Mouse (Mus musculus) WW6 (cell line): ENCODE data around the gene Hist1h2bn.
"Not testable (repeated sequence)": the region's sequence is repeated elsewhere in the genome, so short reads cannot be mapped to it uniquely, and the experiment has no call there.

Source experiments
- DNase-seq: peaks from one replicate; pipeline ENCODE4 v3.0.0-alpha.2; 2013; ENCODE audit warnings: low read depth, low spot score

The Hist1h2bn gene

DNA sequence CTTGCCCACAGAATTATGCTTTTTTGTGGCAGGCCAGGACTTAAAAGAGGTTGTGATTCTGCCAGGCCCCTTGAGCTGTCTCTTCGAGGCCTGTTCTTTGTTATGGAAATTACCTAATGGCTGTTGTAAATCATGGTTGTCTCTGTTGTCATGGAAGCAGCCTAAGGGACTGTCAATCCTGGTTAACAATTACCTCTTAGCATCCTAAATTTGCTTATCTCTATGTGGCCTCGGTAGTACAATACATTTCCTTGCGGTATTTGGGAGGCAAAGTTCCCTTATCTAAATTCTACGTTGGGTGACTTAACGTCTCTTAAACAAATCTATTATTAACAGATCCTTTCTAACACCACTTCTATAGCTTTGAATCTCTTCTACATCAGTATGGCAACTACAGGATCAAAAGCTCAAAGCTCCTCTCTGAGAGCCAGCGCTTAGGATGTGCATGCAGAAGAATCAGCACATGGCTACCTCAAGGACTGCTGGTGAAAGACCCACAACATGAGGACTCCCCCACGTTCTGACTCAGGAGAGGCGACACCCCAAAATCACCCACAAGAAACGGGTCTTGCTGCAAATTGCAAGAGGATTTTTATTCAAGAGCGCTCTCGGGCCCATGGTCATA is 25.9 kb upstream of the Hist1h2bn start:
- no peak for DNase-seq

DNA sequence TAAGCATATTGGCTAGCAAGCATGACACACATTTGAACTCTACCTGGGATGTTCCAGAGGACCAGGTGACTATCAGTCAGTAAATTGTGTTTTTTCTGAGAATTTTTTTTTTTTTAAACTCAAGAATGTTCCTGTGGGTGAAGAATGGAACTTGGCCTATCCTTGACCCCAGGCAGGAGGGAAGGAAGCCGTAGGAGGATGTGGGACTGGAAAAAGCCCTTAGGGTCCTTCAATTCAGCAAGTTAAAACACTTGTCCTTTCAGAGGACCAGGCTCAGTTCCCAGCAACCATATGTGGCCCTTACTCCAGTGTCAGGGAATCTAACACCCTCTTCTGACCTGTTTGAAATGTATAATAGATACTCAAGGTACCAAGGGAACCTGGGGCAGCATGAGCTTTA is 24.4 kb upstream of the Hist1h2bn start:
- no peak for DNase-seq

DNA sequence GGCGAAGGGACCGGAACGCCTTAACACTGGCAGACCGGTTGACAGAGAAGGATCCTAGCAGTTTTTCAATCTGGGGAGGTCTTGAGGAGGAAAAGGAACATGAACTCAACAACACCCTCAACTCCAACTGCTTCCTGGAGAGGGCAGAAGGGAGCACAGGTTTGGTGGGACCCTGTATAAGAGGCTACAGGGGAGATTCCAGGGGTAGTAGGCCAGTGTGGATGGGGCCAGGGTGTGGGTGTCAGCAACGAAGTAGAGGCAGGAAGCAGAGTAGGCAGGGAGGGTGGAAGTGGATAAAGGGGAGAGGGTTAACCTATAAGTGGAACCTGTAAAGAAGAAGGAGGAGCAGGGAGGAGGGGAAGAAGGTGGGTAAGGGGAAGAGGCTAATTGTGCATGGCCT is 20.5 kb upstream of the Hist1h2bn start:
- no peak for DNase-seq

DNA sequence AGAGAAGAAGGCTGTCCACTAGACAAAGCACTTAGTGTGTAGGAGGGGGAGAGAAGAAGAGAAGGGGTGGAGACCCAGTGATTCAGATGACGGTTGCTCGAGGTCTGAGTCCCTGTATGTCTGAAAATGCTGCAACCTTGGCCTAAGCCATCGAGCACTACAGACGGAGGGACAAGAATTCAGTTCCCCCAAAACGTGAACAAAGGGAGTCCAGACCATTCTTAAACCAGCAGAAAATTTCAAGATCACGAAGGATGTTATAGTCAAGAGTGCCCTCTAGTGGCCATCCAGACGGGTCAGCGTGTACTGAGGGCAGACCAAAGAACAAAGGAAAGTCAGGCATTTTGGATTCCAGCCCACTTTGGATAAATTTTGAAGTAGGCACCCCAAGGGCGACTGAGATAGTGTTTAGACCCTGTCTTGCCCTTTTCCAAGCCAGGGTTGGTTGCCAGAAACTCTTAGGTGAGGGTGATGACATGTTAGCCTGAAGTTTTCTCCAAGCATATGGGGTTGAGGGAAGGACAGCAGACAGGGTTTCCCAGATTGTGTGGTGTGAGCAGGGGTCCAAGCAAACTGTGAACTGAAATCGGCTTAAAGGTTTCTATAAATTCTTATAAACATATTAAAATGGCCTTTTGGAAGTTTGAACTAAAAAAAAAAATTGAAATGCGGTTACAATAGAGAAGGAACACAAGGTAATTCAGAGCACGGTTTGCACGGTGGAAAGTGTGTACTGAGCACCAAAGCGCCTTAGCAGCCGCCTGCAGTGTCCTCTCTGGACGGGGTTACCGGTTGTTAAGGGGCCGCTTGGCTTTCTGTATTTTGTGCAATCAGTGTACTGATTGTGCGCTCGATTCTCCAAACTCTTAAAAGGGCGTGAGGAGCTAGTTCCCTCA is 19.7 kb upstream of the Hist1h2bn start:
- no peak for DNase-seq

DNA sequence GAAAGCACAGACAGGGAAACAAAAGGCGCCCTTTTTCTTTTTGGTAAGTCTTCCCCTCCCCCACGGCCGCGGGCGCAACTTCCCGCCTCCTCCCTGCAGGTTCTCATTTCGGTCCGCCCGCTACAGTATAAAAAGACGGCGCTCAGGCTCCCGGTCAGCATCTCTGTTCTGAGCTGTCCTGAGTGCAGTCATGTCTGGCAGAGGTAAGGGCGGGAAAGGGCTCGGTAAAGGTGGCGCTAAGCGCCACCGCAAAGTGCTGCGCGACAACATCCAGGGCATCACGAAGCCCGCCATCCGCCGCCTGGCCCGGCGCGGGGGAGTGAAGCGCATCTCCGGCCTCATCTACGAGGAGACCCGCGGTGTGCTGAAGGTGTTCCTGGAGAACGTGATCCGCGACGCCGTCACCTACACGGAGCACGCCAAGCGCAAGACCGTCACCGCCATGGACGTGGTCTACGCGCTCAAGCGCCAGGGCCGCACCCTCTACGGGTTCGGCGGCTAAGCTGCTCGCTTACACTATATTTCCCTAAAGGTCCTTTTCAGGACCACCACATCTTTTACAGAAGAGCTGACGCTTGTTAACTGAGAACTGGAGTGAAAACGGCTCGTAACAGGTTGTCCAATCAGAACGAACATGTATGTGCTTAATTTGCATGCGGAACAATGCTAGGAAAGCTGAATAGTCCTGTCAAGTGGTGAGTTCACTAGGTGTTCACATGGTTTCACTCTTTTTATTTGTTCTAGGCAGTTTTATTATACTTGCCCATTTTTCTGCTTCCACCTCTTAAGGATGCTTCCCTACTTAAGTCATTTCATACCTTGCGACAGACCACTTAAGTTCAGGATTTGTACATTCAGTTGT is 18.8 kb upstream of the Hist1h2bn start, which contains the start of gene Hist1h4j:
Gene Hist1h4j, plus strand, starts transcription at position 159 of the 862 bp plus-strand sequence.
- DNase-seq = not testable (repeated sequence)

DNA sequence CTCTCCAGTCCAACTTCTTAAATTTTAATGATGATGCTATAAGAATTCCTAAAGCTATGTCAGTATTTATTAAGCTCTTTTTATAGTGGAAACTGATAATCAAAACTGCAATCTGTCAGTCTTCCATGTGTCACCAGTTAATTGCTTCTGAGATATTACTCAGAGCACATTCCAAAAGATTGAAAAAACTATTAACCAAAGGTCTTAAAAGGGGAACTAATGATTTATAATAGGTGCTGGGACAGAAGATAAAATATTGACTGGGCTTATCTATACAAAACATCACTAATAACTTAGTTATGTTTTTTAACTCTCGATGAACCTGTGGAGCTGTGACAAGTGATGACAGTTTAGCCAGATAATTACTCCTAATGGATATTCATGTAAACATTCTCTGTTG is 8.9 kb upstream of the Hist1h2bn start:
- DNase-seq = no peak

DNA sequence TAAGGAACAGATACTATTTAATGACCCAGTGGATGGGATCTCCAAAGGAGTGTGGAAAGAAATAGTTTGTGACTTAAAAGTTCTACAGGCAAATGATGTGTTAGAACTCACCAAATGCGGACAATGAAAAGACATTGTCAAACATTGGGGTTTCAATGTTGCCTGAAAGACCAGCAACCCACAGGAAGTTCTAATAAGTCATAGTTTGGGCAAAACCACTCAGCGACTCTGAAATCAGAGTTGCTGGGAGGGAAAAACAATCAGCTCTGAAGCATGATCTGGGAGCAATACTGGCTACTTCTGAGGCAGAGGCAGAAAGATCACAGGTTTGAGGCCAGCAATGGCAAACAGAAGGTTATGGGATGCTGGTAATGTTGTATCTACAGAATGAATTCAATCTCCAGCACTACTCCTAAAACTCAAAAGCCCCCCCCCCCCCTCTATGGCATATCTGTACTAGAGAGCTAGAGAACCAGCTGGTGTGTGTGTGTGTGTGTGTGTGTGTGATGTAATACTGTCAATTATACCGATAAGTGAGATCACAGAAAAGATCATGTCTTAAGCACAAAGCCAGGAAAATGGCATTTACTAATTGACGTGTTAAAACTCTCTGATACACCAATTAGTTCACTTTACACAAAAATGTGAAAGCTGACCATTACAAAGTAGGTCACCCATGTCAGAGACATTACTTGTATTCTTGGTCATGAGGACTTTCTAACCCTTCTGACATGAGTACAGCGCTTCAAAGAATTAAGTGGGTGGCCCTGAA is 4.3 kb upstream of the Hist1h2bn start:
- DNase-seq = no peak

DNA sequence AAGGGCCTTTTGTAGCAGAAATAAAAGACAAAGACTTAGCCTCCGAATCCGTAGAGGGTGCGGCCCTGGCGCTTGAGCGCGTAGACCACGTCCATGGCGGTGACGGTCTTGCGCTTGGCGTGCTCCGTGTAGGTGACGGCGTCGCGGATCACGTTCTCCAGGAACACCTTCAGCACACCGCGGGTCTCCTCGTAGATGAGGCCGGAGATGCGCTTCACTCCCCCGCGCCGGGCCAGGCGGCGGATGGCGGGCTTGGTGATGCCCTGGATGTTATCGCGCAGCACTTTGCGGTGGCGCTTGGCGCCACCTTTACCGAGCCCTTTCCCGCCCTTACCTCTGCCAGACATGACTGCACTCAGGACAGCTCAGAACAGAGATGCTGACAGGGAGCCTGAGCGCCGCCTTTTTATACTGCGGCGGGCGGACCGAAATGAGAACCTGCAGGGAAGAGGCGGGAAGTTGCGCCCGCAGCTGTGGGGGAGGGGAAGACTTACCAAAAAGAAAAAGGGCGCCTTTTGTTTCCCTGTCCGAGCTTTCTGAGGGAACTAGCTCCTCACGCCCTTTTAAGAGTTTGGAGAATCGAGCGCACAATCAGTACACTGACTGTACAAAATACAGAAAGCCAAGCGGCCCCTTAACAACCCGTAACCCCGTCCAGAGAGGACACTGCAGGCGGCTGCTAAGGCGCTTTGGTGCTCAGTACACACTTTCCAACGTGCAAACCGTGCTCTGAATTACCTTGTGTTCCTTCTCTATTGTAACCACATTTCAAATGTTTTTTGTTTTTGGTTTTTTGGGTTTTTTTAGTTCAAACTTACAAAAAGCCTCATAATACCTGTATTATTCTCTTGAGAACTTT is 3.5 kb upstream of the Hist1h2bn start, which contains the start of gene Hist1h4k:
Gene Hist1h4k, minus strand, starts transcription at position 347 of the 859 bp plus-strand sequence.
- DNase-seq = not testable (repeated sequence)

DNA sequence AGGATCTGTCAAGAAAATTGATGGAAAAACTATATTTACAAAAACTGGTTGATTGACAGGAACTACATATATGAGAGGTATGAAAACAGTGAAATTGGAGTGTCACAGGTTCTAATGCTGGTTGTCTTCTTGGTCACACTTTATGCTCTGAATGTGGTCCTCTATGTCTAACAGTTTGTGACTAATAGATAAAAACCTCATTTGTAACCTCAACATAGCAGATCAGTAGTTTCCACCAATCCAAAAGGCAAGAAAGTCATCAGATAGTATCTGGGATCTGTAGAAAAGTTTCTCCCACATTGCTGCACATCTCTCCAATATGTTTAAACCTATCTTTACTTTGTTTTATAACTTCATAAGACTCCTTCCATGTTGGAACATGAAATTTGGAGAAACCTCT is 2.5 kb upstream of the Hist1h2bn start:
- DNase-seq = no peak

DNA sequence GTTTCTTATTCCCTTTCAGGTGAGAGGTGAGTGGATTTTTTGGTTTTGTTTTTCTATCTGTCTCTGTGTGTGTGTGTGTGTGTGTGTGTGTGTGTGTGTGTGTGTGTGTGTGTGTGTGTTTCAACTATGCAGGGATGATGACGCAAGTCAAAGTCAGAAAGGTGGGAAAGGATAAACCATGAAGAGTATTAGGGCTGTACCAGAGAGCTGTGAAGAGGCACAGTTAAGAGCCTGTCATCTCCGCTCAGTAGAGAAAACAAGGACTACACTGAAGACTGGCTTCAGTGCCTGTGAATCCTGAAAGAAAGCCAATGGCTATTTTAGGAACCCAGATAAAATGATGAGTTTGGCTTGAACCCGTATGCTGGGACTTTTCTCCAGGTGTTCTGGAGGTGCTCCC is 2.1 kb upstream of the Hist1h2bn start:
- DNase-seq = no peak

DNA sequence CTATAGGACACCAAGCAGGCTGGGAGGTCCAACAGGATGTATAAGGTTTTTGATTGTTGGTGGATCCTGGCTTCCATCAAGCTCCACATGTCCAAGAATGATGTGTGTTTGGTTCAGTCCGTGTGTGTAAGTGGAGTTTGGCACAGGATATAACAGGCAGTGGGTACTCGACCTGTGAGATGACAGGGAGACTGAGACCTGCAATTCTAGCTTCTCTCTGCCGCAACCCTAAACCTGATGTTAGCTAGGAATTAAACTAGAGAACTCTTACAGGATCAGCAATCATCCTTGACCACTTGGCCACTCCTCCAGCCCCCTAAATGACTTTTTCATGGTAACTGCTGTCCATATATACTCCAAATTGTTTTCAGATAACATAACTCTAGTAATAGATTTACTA is 1.6 kb upstream of the Hist1h2bn start:
- DNase-seq = no peak

DNA sequence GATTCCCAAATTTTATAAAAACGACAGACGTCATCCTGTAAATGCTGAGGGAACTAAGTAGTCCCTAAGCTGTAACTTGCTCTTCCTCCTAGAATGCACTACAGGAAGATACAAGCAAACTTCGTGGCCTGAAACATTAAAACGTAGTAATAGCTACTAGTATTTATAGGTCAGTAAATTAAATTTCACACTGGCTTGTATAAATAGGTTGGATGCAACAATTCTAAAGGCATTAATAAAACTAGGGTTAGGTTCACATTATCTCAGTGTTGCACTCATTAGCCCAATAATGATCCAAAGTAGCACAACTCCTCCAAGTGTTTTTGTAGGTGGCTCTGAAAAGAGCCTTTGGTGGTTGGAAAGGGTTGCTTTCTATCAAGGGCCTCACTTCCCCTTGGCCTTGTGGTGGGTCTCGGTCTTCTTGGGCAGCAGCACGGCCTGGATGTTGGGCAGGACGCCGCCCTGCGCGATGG is 836 bp upstream of the Hist1h2bn start:
- DNase-seq = no peak

DNA sequence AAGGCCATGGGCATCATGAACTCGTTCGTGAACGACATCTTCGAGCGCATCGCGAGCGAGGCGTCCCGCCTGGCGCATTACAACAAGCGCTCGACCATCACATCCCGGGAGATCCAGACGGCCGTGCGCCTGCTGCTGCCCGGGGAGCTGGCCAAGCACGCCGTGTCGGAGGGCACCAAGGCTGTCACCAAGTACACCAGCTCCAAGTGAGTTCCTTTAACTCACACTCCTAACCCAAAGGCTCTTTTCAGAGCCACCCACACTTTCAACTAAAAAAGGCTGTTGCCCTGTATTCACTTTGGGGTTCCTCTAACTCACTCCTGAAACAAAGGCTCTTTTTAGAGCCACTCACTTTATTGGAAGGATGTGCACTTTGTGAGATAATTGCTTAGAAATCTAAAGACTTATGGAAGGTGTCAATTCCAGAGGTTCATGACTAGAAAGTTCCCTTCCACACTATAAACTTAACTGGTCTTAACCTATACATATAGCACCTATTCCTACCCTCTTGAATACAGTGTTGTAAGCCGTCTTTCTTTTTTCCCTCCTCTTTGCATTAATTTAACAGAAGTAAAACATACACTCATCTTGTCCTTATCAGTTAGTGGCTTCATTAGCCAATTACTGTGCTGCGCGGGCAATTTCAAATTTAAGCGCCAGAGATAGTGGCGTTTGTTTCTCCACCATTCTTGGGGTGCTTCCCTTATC is 525 bp downstream of the Hist1h2bn start:
- DNase-seq = not testable (repeated sequence)

DNA sequence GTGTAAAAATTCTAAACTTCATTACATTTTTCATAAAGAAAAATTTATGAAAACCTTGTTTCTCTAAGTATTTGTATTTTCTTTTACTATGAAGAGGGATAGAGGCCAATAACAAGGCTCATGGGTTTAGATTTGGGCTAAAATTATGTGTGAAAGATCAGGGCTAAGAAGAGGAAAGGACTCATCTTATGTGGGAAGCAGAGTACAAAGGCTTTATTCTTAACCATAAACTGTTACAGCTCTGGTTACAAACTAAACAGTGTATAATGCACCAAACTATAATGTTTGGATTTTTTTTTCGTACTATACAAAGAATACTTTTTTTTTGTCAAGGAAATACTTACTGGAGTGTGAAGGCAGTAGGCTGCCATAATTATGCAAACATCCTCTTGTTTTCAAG is 1.8 kb downstream of the Hist1h2bn start:
- no peak for DNase-seq

DNA sequence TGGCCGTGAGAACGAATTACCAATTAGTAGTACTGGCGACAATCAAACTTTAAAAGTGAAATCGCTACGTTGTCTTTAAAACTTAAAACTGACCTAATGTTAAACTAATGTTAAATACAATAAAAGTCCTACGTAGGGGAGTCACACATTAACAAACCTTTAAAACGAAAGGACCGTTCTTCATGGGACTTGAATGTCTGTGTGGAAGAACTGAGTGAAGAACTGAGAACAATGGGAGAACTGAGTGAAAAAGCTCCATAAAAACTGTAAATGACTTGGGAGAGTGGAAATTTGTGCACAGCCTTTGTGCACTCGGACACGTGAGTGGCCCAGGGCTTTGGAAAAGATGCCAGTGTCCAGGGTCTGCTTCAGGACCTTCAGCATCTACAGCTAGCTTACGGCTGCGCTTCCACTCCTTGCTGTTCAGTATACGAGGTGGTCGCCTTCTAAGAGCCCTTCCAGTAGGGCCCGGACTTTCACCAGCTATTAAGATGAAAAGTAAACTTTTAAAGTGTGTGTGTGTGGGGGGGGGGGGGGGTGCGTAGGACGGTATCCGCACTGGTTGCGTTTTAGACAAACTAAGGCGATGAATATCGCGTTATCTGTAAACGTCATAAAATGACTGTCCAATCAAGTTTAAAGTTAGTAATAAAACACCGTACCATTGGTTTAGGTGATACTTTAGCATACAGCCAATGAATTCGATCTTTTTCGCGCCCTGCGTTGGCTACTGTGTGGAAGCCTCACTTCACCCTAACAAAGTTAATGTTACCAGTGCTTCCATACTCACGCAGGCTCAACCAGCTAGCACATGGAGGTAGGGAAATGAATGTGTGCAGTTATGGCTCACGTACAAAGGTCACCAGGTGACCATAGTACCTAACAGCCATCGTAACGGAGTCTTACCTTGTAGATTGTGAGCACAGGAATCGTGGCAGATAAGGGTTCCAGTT is 25.2 kb downstream of the Hist1h2bn start:
- no peak for DNase-seq

DNA sequence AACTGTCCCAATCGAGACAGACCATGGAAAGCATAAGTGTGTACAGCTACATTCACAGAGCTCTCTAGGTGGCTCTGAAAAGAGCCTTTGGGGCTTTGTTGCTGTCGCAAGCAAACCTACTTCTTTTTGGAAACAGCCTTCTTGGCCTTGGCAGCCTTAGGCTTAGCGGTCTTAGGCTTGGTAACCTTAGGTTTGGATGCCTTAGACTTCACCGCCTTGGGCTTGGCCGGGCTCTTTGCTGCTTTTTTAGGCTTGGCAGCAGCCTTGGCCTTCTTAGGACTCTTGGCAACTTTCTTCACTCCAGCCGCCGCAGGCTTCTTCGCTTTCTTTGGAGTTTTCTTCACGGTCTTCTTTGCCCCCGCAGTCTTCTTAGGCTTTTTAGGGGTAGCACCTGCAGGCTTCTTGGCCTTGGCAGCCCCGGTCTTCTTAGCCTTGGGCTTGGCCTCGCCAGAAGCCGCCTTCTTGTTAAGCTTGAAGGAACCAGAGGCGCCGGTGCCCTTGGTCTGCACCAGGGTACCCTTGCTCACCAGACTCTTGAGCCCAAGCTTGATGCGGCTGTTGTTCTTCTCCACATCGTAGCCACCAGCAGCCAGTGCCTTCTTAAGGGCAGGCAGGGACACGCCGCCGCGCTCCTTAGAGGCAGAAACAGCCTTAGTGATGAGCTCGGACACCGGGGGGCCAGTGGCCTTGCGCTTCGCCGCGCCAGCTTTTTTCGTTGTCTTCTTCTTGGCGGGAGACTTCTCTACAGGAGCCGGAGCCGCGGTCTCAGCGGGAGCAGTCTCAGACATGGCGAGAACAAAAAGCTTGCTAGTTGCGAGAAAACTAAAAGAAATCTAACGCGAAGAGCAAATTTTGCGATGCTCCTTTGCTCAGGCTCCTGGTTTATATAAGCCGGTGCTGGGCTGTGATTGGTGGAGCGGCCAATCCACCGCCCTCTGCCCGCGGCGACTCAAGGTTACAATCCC is 26.1 kb downstream of the Hist1h2bn start, which contains the start of gene Hist1h1b:
Gene Hist1h1b, minus strand, starts transcription at position 859 of the 965 bp plus-strand sequence.
- no peak for DNase-seq

DNA sequence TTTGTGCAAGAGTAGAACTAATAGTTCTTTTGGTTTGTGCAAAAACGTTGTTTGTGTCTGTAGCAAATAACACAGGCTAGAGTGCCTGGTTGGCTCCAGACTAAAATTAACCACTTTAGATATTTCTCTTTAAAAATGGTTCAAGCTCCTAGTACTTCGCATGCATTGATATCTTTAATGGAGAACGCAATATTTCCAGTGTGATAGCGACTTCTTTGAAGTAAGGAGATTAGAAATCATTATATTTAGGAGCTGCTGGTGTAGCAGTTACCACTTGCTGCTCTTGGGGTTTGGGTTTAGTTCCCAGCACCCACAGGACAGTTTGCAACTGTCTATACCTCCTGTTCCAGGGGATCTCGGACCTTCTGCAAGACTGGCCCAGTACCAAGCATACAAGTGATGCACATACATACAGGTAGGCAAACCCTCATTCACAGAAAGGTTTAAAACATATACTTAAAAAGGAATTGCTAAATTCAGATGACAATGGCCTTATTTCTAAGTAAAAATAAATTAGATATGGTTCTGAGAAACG is 27.2 kb downstream of the Hist1h2bn start:
- DNase-seq = no peak
